Mouse (Mus musculus) 3T3-L1 (cell line): ENCODE data around the gene Gm26602.

Source experiments
- DNase-seq: peaks from one replicate; pipeline ENCODE4 v3.0.0-alpha.2; 2015; ENCODE audit warnings: low read depth, low spot score

Gene Gm26602

GRCm38 (mm10) chr10:79931797-79932196, 21.1 kb downstream of the Gm26602 start:
- DNase-seq = no peak

- DNase-seq = peak; percentile 83
Observed at GRCm38 (mm10) chr10:79932736-79933135, 22.1 kb downstream of the Gm26602 start.

DNA sequence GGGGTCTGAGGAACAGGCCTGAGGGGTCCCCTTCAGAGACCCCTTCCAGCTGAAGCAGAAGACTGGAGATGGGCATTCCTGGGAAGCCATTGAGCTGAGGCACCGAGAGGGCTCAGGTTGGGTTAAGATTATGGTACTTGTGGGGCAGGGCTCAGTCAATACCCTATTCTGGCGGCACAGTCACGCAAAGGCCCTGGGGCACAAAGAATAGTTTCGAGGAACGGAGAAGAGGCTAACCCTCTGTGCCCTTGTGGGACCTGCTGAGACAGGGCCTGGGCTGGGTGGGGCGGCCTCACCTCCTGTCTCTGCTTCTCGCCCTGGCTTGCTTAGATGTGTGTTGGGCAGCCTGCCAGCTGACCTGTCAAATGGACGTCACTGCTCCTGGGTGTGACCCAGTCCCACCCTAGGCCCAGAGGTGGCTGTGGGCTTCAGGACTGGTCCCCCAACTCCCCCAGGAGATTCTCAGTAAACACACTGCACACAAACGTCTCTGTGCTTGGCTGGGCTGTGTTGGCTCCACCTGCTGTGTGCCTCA, 22.6 kb downstream of the Gm26602 start:
- DNase-seq = no peak

DNA sequence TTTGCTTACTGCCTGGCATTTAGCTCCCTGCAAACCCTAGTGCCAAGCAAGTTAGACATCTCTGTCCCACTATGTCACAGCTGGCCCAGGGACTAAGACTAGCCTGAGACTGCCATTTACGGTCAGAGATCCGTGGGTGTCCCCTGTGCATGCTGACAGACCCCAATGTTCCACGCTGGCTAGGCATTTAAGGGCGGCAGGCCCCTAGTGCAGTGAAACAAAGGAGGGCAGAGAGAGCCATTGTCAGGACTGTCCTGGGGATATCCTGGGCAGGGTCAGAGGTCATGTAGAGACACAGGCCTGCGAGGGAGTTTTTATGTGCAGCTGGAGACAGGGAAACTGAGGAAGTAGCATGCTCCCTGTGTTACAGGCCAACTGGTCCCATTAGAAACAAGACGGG, 23.2 kb downstream of the Gm26602 start:
- no peak for DNase-seq

DNA sequence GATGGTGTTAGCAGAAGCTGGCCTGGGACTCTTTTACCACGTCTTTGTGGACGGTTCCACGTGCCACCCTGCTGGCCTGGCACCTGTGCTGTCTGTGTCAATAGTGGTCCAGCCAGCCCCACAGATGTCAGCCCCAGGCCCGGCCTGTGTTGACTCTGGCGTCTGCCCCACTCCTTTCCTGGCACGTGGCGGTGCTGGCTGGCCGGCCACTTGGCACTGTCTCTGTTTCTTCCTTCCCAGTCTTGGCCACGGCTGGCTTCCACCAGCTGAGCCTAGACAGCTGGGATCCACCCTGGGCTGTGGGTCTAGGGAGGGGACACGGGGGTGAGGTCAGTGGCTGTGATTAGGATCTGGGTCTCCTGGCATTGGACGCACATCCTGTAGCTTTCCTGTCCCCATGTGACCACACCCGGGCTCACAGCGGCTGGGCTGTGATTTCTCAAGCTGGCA, 23.6 kb downstream of the Gm26602 start:
- peak; percentile 47 for DNase-seq

DNA sequence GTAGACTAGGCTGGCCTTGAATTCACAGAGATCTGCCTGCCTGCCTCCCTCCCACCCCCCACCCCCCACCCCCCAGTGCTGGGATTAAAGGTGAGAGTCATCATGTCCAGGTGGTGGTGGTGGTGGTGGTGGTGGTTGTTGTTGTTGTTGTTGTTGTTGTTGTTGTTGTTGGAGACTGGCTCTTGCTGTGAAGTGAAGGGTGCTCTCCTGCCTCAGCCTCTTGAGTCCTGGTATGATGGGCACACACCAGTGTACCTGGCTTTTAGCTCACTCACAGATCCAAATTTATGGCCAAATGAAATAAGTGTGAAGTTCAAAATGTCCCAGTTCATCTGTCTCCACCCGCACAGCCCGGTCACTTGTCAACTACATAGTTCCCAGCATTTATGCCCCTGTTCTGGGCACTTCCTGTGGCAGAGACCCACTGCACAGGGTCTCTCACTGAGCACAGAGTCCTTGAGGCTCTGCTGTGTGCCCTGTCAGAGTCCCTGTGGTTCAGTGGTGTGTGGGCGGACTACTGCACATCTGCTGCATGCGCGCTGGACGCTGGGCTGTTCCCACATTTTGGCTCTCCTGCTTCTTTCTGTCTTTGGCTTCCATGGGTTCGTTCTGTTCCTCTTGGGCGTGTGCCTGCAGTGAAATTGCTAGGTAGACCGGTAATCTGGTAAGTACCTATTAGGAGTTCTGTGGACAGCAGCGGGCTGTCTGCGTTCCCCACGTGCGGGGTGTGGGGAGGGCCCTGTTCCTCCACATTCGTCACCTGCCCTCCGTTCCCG, 24.3 kb downstream of the Gm26602 start:
- no peak for DNase-seq

DNA sequence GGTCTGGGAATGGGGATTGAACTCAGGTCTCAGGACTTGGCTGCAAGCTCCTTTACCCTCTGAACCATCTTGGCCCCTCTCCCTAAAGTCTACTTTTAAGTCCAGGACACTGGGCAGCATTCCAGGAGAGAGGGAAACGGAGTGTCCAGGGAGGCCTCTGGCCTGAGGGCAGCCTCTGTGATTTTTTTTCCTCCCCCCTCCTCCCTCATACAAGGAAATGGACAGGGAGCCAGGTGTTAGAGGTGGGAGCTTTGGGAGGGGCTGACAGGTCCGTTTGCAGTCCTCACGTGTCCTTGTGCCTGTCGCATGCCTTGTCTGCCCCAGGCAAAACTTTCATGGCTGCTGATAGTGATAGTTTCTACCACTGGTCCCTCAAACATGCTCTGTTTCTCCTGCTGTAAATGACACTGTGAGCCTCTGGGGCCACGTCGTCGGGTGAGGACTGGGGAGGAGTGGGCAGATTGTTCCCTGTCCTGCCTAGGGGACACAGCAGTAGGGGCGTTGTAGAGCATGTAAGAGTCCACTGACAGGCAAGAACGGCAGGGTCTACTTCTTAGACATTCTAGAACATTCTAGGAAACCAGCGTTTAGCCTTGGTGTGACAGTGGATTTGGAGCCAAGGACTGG, 25.7 kb downstream of the Gm26602 start:
- no peak for DNase-seq

DNA sequence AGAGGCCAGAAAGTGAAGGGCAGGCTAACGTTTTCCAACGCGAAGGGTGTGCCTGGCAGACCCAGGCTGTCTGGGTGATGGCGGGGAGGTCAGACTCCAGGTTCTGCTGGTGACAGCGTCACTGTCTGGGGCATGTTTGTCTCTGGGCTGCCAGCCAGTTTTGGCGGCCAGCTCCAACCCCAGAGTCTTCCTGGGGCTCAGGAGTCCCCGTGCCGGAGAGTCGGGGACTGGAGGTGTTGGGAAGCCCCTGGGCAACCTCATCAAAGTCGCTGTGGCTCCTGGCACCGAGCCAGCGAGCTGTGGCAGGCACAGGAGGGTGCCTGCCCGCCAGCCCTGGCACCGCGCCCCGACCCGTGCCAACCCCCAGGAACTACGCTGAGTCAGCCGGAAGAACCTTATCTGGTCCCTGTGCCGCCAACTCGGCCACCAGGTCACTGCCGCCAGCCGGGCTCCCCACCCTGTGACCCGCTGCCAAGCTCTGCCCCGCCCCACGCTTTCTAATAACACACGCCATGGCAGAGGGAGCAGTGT, 26.3 kb downstream of the Gm26602 start:
- no peak for DNase-seq

DNA sequence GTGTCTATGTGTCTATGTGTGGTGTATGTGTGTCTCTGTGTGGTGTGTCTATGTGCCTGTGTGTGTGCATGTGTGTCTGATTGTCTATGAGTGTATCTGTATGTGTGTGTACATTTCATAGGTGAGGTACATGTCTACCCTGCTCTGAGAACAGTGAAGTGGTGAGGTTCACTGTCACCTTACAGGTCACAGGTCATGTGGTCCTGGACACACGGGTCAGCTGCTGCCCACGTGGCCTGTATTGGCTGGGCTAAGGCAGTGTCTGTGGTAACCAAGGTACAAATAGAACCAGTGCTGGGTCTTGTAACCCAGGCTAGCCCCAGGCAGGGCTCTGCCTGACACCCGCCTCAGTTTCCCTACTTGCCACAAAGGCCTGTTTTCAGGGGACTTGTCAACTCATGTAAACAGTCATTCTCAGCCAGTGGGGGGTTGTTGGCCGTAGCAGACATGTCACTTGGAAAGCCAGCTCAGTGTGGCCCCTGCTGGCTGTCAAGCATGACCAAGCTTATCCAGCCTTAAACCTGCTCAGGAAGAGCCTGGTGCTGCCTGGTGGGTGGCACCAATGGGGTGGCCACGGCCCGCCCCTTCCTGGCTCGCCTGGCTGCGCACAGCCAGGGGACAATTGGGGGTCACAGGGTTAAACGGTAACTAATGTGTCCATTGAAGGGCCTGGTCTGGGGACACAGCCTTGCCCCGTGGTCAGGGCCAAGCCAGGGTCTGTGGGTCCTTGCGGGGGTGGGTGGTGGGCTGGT, 27.3 kb downstream of the Gm26602 start:
- DNase-seq = no peak

GRCm38 (mm10) chr10:79940749-79941148, 30.1 kb downstream of the Gm26602 start:
- DNase-seq = no peak

- no peak for DNase-seq
Observed at GRCm38 (mm10) chr10:79942988-79943387, 32.3 kb downstream of the Gm26602 start.

GRCm38 (mm10) chr10:79943471-79943901, 32.8 kb downstream of the Gm26602 start:
- no peak for DNase-seq

DNA sequence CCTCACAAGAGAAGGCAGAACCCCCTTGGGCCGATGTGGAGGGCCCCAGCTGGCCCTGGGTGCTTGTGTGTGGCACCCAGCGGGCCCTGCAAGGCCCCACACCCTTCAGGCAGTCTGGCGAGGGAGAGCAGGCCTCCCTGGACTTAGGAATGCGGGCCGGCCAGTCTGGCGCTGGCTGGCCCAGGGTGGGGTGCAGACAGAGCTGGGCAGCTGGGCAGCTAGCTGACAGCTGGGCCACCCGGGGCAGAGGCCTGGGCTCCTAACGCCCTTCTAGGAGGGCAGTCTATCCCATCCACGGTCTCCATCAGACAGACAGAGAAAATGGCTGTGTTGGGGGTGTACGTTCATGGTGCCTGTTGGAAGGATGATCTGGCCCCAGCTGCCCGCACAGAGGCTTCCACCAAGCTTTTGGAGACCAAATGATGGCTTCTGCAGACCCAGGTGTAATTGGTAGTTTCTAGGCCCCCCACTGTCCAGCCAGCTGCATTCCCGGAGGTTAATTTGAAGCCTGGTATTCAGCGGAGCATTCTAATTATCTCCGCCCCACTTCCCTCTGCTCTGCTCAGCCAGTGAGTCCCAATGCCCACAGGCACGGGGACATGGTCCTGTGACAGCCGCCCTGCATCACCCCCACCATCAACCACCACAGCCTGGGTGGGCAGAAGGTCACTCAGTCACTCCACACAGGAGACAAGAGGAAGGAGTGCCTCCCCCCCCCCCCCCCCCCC, 35.0 kb downstream of the Gm26602 start:
- DNase-seq = no peak

DNA sequence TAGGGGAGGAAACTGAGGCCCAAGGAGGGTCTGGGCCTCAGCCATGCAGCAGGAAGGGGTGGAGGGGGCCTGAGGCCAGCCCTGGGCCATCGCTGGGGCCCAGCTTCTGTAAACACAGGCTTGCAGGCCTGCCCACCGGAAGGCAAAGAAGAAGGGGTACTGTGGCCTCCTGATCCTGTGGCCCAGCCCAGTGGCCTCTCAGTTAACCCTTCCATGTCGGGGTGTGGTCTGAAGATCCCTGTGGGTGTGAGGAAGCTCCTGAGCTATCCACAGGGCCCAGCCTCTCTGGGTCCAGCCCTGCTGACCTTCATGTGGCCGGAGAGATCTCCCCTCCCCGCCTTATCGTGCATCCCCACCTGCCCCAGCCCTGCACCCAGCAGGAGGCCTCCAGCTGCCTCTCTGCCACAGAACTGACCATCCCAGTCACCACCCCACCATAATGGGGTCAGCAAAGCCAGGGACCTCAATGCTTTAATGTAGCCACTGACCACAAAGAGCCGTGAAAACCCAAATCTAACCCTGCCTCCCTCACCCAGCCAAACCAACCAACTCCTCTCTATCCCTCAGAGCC, 36.2 kb downstream of the Gm26602 start:
- no peak for DNase-seq

GRCm38 (mm10) chr10:79947502-79947901, 36.8 kb downstream of the Gm26602 start:
- DNase-seq = no peak

DNA sequence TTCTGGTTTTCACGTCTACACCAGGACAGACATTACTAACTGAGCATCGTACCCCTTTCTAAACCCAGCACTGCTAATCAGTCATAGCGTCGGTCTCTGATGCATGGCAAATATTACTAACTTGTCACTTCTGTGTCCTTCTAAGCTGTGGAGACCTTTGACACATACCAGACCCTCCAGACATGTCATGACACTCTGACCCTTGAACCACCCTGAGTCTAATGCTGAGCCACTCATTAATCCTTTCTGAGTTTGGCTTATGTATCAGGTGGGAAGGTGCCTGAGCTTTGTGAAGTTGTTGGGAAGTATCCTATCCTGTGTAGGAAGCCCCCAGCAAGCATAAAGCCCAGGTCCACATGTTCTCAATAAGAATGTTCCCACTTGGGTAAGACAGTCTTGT, 39.2 kb downstream of the Gm26602 start:
- DNase-seq = no peak

- DNase-seq = peak; percentile 74
Observed at GRCm38 (mm10) chr10:79950661-79951060, 40.0 kb downstream of the Gm26602 start.

GRCm38 (mm10) chr10:79953946-79954345, 43.3 kb downstream of the Gm26602 start:
- DNase-seq = no peak

DNA sequence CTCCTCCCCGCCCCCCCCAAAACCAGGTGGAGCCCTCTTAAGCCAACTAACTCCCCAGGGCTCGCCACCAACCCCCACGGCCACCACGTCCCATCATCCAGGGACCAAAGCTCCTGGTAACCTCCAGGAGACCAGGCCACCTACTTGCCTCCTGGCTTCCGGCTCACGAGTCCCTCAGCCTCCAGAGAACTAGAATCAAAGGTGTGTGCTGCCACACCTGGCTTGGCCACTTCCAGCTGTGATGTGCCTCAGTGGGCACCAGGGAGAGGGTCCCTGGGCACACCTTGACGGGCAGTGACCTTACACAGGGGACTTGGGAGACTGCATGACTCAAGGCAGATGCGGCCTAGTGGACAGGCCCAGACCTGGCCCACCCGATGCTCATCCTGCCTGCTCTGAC, 45.0 kb downstream of the Gm26602 start:
- DNase-seq = no peak

DNA sequence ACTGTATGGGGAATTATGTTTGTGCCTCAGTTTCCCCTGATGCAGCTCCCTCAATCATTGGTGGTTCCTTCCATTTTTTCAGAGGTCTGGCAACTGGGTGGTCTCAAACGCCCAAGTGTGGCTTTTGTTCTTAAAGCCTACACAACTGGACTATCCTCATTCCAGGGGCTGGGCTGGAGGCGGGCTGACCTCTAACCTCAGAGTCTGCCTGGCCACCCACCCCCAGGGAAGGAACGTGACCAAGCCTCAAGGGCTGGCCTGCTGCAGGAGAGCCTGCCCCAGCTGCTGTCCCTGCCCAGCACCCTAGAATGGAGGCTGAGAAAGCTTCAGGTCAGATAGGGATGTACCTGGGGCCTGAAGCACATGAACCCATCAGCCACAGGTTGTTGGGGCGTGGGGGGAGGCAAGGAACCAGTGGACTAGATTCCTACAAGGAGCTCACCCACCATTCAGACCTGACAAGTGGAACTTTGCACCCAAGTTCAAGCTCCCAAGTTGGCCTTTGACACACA, 46.0 kb downstream of the Gm26602 start:
- no peak for DNase-seq
